Mouse (Mus musculus): ENCODE data around the gene Gramd1a.
A peak's percentile ranks its signal among the peaks of the same experiment; 100 is the strongest.

Gene Gramd1a

GRCm38 (mm10) chr7:31150566-31151300, 5.0 kb downstream of the Gramd1a start:
- peak; percentile 80 to 90 for DNase-seq

GRCm38 (mm10) chr7:31149751-31150565, 5.7 kb downstream of the Gramd1a start:
- DNase-seq = peak in 1 of 2 experiments; percentile 23

GRCm38 (mm10) chr7:31149271-31149670, 6.4 kb downstream of the Gramd1a start:
- no peak for DNase-seq

- DNase-seq = peak; percentile 32 to 50
Observed at GRCm38 (mm10) chr7:31148756-31149155, 6.9 kb downstream of the Gramd1a start.

- DNase-seq = no peak
Observed at GRCm38 (mm10) chr7:31148086-31148485, 7.6 kb downstream of the Gramd1a start.

GRCm38 (mm10) chr7:31145596-31146160, 10.0 kb downstream of the Gramd1a start:
- DNase-seq = no peak

GRCm38 (mm10) chr7:31144886-31145285, 10.8 kb downstream of the Gramd1a start:
- DNase-seq = no peak

GRCm38 (mm10) chr7:31140941-31141340, 14.8 kb downstream of the Gramd1a start:
- no peak for DNase-seq

- no peak for DNase-seq
Observed at GRCm38 (mm10) chr7:31140302-31140701, 15.4 kb downstream of the Gramd1a start.

- DNase-seq = peak; percentile 78 to 79
Observed at GRCm38 (mm10) chr7:31139765-31140164, 15.9 kb downstream of the Gramd1a start.

GRCm38 (mm10) chr7:31135717-31136116, 20.0 kb downstream of the Gramd1a start:
- no peak for DNase-seq

- DNase-seq = no peak
Observed at GRCm38 (mm10) chr7:31131866-31132265, 23.8 kb downstream of the Gramd1a start.

GRCm38 (mm10) chr7:31130841-31131240, 24.9 kb downstream of the Gramd1a start:
- DNase-seq = peak; percentile 61 to 65

GRCm38 (mm10) chr7:31130197-31130596, 25.5 kb downstream of the Gramd1a start:
- no peak for DNase-seq

- no peak for DNase-seq
Observed at GRCm38 (mm10) chr7:31128157-31128705, 27.5 kb downstream of the Gramd1a start.

GRCm38 (mm10) chr7:31126851-31127724, 28.6 kb downstream of the Gramd1a start, which contains the start of gene Scn1b:
Gene Scn1b (minus strand): TSS chr7:31127003.
- peak; percentile 75 to 85 for DNase-seq

- DNase-seq = peak; percentile 49 to 51
Observed at GRCm38 (mm10) chr7:31126211-31126751, 29.4 kb downstream of the Gramd1a start.

GRCm38 (mm10) chr7:31125116-31125515, 30.6 kb downstream of the Gramd1a start:
- DNase-seq = peak; percentile 80 to 81

GRCm38 (mm10) chr7:31124381-31124780, 31.3 kb downstream of the Gramd1a start:
- peak in 1 of 2 experiments; percentile 36 for DNase-seq

GRCm38 (mm10) chr7:31123697-31124096, 32.0 kb downstream of the Gramd1a start:
- peak; percentile 32 to 41 for DNase-seq

All from cerebellum, postnatal 36 days (tissue).